Mouse (Mus musculus): ENCODE results near the gene Lbh. TPM values are rescaled to one million over a fixed set of nuclear protein-coding genes. Genes with fewer than 3 reads are reported as not detected.

The Lbh gene
- total RNA-seq, 4 experiments from 2014 or later: 352 to 622 (median 508) TPM

DNA sequence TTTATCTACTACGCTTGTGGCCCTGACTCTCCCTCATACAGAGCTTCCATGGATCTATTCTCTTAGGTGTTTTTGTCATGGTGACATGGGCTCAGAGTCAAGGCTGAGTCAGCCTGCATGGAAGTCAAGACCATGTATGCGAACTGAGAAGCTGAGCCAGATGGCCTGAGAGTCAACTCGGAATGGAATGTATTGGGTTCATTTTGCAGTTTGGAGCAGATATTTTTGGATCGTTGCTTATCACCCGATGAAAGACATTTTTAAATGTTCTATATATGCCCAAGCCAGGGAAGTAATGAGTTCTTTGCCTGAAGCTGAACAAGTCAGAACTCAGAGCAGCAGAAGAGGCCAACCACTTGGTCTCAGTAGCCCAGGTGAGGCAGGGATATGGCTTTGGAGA is 54.9 kb downstream of the Lbh start:
- peak; percentile 69 for DNase-seq (ENCODE audit: low spot score)

DNA sequence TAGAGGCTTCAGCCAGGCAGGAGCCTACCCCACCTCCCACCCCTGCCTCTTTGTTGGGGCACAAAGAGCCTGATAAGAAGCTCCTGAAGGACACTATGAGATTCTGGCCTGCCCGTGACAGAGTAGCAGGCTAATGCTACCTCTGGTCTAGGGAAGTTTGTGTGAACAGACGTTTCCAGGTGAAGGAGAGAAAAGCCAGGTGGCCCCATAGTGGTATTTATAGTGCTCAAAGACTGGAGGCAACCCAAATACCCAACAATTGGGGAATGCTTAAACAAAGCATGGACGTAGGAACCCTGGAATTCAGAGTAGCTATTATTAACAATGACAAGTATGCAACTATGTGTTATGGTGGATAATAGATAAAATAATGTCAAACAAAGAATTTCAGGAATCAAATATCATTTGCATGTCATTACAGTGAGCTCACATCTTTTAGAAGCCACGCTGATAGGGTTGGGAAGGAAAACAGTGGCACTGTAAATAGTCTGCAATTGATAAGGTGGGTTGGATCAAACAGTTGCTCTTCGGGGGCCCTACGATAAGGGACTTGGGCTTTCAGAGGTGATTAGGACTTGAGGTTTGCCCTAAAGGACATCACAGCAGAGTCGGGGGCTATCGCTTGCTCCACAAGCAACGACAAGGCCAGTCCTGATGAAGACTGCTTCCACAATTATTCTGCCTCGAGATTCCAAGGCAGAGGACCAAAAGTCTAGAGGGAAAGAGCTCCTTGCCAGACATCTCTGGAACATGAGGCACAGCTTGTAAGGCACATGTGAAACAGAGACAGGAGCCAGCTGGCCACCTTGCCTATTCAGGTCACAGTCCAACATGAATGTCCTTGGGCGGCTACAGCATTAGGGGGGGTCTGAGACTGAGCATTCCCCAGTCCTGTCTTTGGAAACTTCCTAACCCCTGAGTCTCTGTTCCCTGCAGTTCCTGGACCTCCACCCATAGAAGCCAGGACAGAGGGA is 58.4 kb downstream of the Lbh start:
- peak; percentile 81 for DNase-seq (ENCODE audit: low spot score)

DNA sequence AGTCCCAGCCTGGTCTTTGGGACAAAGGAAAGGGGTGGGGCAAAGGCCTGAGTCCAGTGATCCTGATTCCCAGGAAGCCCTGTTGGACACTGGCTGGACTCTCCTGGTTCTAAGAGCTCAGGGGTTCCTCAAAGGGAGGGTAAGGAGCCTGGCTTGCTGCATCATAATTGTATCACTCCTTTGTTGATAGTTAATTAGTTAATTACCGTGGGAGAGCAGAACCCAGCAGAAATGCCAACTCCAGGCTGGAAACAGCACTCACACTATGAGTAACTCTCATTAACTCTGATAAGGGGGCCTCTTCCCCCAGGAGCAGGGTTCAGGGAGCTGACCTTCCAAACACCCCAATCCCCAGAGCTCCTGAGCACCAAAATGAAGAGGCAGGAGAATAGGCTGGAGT is 59.5 kb downstream of the Lbh start:
- no peak for DNase-seq (ENCODE audit: low spot score)

DNA sequence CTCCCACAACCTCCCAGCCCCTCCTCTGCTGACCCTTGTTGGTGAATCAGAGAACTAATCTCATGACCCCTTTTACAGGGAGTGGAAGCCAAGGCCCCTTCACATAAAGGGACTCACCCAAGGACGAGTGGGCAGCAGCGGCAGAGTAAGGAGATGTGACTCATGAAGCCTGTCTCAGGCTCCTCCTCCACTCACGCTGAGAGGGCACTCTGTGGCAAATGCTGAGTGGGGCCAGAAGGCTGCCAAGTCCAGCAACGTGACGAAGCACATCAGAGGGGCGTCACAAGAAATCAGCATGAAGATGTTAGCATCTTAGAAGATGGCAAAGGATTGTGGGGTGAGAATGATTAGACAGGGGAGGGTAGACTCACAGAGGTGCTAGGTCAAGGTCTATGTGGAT is 64.1 kb downstream of the Lbh start:
- no peak for DNase-seq (ENCODE audit: low spot score)

DNA sequence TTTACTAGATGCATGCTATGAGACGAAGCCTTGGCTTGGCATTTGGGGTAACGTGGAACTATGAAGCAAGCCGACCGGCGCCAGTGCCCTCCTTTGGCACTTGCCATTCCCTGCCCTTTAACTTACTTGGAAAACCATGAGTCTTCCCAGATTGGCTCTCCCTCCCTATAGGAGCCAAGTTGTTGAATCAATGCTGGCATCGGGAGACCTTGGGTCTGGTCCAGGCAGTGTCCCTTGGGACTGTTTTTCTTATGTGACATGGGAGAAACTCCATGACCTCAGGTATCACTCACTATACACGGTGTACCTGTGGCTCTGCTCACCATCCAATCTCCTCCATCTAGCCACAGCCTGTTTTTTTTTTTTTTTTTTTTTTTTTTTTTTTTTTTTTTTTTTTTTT is 65.4 kb downstream of the Lbh start:
- no peak for DNase-seq (ENCODE audit: low spot score)

DNA sequence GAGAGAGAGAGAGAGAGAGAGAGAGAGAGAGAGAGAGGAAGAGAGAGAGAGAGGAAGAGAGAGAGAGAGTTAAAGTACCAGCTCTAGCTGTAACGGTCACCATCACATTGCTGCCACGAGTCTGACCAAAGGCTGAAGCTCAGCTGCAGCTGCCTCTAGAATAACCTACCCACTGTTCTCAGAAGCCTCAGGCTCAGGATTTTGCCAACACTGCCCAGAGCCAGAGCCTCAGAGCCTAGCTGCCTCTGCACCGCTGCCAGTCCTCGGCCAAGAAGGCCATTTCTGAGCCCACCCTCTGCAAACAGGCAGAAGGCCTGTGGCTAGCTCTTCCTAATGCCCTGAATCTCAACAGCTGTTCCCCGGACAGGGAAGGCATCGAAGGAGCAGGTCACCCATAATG is 70.9 kb downstream of the Lbh start:
- DNase-seq (ENCODE audit: low spot score): no peak

Other genes starting within 250 kb of the Lbh start
- 10 to 100 TPM; 36.9 to 46.5 (median 44.0) TPM for gene Ypel5, start 81.9 kb upstream of the Lbh start, total RNA-seq (2022)
- gene Lclat1, start 189.7 kb downstream of the Lbh start, total RNA-seq (2022): 100 to 1,000 TPM; 101 to 145 (median 128) TPM

All from heart, adult 8-10 months (tissue).